Mouse (Mus musculus): ENCODE results near the gene Sgpp1.

DNA sequence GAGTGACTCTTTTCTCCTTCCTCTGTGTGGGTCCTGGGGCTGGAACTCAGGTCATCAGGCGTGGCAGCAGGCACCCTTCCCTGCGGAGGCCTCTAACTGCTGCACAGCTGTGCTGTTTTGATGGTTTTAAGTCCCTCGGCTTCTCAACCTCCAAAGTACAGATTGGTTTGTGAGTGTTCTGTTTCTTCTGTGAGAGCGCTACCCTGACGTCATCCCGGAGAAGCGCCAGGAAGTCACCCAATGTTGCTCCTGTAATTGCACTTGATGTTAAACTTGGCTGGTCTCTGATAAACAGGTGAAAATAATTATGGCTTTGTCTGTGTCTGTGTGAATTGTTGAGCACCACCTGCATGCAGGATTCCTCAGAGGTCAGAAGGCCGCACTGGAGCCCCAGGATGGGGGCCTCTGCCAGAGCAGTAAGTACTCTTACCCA, 31.4 kb upstream of the Sgpp1 start:
- TF ChIP-seq CTCF (IDR thresholded peaks at IDR 0.05; ENCODE audit: low read depth, low read length) = no peak
- no peak for TF ChIP-seq POLR2A (IDR thresholded peaks at IDR 0.05; ENCODE audit: borderline replicate concordance, low read depth, low read length)

Data from bone marrow macrophage, adult 2 months (primary cell).